ENCODE assay signal across 1 mouse cellular context in the genomic region with DNA sequence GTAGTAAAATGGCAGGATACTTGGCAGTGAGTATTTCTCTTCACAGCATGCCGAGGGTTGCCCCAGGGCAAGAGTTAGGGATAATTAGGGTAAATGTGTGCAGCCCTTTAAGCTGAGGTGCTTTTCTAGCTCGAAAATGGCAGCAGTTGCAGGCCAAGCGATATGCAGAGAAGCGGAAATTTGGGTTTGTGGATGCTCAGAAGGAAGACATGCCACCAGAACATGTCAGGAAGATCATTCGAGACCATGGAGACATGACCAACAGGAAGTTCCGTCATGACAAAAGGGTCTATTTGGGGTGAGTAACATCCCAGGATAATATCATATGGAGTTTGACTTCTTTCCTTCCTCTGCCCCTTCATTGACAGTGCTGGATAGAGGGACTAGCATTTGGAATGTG.
TF ChIP-seq lines count a peak whose summit lies in the region.

No protein-coding gene starts in this region.

TF ChIP-seq in CH12.LX, 34 proteins besides CTCF, POLR2A, EP300 and RAD21:
- TF ChIP-seq MEF2A (IDR thresholded peaks at IDR 0.05; ENCODE audit: borderline replicate concordance, low read depth, low read length): no peak
- no peak for TF ChIP-seq PAX5 (IDR thresholded peaks at IDR 0.05; ENCODE audit: low read length)
- no peak for TF ChIP-seq ELF1 (IDR thresholded peaks at IDR 0.05; ENCODE audit: low read depth, low read length)
- no peak for TF ChIP-seq ZC3H11A (IDR thresholded peaks at IDR 0.05; ENCODE audit: low read depth, low read length)
- no peak for TF ChIP-seq SMC3 (IDR thresholded peaks at IDR 0.05; ENCODE audit: low read depth, low read length)
- TF ChIP-seq MXI1 (IDR thresholded peaks at IDR 0.05; ENCODE audit: low read depth, low read length): no peak; the same call in 1 of the 2 replicates
- TF ChIP-seq IRF4 (IDR thresholded peaks at IDR 0.05; ENCODE audit: low read depth, low read length): no peak
- TF ChIP-seq CHD1 (IDR thresholded peaks at IDR 0.05; ENCODE audit: low read depth, low read length): no peak
- TF ChIP-seq BHLHE40 (IDR thresholded peaks at IDR 0.05; ENCODE audit: low read depth, low read length): no peak
- no peak for TF ChIP-seq ZKSCAN1 (IDR thresholded peaks at IDR 0.05; ENCODE audit: borderline replicate concordance, low read depth, low read length)
- TF ChIP-seq ETS1 (conservative IDR thresholded peaks at IDR 0.05; ENCODE audit: low read depth, low read length): no peak
- no peak for TF ChIP-seq ZNF384 (IDR thresholded peaks at IDR 0.05; ENCODE audit: low read depth, low read length)
- TF ChIP-seq JUN (IDR thresholded peaks at IDR 0.05; ENCODE audit: insufficient read depth, low read depth, low read length): no peak
- TF ChIP-seq USF2 (conservative IDR thresholded peaks at IDR 0.05; ENCODE audit: low read depth, low read length): no peak
- TF ChIP-seq RCOR1 (conservative IDR thresholded peaks at IDR 0.05; ENCODE audit: low read depth, low read length): no peak
- TF ChIP-seq JUND (conservative IDR thresholded peaks at IDR 0.05; ENCODE audit: low read depth, low read length): no peak
- no peak for TF ChIP-seq MAFK (IDR thresholded peaks at IDR 0.05; ENCODE audit: insufficient replicate concordance, low read length)
- TF ChIP-seq TBP (conservative IDR thresholded peaks at IDR 0.05; ENCODE audit: low read depth, low read length): no peak
- no peak for TF ChIP-seq MAX (IDR thresholded peaks at IDR 0.05; ENCODE audit: low read length)
- TF ChIP-seq ZMIZ1 (IDR thresholded peaks at IDR 0.05; ENCODE audit: low read depth, low read length): no peak
